Mouse (Mus musculus) frontal cortex, postnatal 36 days (tissue): Measurements from ENCODE around the gene Ccdc116.
A peak's percentile ranks its signal among the peaks of the same experiment; 100 is the strongest.
"Not testable (repeated sequence)": the region's sequence is repeated elsewhere in the genome, so short reads cannot be mapped to it uniquely, and the experiment has no call there.

Experiments
- DNase-seq, 2 experiments: peaks; one replicate each; pipeline ENCODE4 v3.0.0; 2022; ENCODE audit warnings: low spot score in 2 of 2

Ccdc116 gene

DNA sequence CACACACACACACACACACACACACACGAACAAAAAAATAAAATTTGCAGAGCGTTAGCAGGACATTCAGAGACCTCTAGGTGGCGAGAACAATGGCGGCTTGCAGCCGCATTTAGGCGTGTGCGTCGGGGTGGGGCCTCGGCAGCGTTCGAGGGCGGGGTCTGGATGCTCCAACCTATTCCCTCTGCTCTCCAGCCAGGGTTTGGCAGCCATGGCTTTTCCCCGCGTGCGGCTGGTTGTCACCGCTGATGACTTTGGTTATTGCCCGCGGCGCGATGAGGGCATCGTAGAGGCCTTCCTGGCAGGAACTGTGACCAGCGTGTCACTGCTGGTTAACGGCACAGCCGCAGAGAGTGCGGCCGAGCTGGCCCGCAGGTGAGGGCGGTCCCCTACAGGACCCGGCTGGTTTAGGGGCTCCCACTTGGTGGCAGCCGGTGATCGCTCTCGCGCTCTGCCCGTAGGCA, at the start of gene Ccdc116:
TSS of gene Ccdc116 (minus strand) at position 458 of the 464 bp plus-strand sequence.
- DNase-seq: peak; percentile 78 to 82

DNA sequence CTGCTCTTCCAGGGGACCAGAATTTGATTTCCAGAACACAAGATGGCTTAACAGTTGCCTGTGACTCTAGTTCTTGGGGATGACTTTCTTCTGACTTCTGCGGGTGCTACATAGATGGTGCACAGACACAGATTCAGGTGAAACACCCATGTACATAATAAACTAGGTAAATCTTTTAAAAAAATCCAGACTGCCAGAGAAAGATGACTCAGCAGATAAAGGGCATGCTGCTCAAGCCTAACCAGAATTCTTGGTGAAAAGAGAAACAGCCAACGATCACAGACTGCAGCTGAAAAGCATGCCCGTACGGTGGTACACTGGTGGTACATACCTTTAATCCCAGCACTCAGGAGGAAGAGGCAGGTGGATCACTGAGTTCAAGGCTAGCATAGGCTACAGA, 46.8 kb upstream of the Ccdc116 start:
- DNase-seq: no peak

DNA sequence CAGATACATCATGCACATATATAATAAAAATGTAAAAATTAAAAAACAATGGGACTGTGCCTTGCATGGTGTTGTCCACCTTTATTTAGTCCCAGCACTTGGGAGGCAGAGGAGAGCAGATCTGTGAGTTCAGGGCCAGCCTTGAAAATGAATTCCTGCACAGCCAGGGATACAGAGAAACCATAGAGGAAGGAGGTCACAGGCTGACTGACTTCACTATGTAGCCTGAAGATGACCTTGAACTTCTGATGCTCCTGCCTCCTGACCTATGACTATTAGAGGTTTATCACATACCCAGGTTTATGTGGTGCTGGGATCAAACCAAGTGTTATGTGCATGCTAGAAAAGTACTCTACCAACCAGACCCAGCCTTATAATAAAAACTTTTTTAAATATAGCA, 38.4 kb upstream of the Ccdc116 start:
- DNase-seq: no peak

DNA sequence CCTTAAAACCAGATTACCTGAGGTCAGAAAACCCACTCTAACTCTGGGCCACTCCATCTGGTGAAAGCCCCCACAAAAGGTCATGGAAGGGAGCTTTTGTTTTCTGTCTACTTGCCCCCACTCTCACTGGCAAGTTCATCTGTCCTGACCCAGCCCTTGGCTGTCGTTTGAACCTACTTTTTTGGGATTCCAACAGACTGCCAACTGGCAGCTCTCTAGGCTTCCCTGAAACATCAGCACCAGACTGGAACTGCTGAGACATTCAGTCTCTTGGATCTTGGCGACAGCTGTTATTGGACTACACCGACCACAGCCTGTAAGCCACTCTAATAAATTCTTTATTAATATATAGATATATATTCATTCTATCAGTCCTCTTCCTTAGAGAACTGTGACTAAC, 36.0 kb upstream of the Ccdc116 start:
- DNase-seq: no peak

DNA sequence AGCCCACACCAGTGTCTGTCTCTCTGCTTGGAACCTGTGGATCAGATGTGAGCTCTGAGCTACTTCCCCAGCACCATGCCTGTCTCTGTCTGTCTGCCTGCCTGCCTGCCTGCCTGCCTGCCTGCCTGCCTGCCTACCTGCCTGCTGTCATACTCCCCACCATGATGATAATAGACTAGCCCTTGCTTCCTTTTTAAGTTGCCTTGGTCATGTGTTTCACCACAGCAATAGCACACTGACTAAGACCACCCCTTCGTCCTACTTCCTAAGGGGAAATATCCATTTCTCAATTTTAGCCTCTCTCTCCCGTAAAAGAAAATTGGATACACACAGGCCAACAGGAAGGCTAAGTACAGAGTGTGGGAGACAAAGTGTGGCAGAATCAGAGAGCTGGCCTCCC, 35.1 kb upstream of the Ccdc116 start:
- DNase-seq: no peak

DNA sequence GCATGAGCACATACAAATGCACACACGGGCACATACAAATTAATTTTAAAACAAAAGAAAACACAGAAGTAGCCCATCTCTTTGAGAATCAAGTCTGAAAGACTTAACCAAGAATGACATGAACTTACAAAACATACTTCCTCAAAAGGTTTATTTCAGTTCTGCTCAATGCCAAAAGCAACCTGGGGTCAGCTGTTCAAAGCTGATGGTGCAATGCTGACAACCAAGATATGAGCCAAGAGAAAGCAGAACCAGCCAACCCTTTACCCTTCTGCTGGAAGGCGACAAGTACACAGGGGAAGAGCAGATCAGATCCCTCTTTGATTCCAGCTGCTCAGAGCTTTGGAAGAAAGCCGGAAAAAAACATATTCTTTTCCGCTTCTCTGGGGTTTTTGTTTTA, 34.4 kb upstream of the Ccdc116 start:
- no peak for DNase-seq

DNA sequence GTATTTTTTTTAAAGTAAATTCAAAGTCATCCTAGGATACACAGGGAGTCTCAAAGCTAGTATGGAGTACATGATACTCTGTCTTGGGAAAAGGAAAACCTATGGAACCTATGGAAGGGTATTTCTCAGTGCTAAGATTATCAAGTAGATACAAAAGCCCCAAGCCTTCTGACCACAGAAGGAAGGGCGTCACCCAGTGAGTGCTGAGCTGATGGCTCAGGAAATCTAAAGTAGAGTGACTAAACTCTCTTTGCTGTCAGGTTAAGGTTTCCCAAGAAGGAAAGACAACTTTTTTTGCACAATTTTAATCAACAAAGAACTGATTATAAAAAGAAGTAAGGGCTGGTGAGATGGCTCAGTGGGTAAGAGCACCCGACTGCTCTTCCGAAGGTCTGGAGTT, 32.7 kb upstream of the Ccdc116 start:
- DNase-seq: no peak

DNA sequence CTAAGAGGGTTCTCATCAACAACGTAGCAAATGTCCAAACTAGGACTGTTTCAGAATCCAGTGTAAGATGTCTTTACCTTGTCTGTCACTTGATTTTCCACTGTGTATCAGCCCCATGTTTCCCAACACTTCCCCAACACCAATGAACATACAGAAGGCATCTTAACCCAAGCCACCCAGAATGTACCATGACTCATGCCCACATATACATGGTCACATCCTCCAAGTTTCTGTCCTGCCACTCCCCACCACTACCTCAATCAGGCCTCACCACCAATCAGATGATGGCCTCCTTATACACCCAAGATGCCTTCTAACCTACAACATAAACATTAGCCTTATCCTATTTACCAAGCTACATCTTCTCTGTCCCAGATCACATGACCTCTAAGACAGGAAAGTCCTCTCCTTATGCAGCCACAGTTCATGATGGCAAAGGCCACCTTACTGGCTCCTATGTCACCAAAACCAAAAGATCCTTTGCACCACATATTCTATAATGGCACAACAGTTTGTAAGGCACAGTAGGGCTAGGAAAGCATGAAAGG, 30.7 kb upstream of the Ccdc116 start:
- DNase-seq: no peak

DNA sequence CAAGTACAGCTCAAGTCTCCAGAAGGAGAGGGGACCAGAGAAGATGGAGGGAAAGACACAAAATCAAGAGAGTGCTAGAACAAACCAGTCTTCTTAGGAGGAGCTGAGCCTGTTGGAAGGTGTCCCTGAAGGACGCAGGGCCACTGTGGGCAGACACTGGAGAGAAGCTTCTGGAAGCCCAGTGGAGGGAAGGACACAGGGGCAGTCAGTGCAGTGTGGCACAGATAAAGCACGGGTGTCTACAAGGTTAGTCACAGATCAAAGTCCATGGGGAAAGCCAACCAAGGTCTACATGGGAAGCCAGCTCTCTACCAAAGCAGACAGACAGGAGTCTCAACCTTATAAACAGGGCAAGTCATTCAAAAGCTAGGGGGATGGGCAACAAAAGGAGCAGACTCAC, 28.7 kb upstream of the Ccdc116 start:
- no peak for DNase-seq

DNA sequence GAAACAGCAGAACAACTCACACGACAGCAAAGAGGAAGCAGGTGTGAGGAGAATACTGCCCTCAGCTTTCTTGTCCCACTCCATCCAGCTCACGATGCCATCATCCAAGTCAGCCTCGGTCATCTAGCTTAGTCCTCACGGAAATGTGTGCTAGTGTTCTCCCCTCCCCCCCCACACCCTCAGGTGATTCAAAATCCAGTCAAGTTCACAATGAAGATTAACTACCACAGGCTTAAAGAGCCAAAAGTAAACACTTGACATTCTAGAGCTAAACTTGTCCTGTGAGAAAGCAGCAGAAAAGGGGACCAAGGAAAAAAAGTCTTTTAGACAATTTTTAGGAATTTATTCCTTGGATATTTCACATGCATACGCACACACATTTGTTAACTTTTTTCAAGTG, 21.0 kb upstream of the Ccdc116 start:
- no peak for DNase-seq

DNA sequence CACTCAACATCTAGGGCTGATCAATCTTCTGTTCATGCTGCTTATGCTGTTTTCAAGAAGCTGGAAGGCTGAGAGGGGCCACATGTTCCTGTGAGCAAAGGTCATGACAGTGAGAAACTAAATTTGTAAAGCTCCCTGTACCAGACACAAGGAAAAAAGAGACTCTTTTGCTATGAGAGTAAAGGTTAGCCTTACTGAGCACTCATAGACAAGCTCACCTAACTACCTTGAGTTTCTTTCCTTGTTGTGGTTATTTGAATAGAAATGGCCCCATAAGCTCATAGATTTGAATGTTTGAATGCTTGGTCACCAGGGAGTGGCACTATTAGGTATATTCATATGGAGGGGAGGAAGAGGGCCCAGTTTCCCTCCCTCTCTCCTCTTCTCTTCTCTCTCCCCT, 20.1 kb upstream of the Ccdc116 start:
- no peak for DNase-seq

DNA sequence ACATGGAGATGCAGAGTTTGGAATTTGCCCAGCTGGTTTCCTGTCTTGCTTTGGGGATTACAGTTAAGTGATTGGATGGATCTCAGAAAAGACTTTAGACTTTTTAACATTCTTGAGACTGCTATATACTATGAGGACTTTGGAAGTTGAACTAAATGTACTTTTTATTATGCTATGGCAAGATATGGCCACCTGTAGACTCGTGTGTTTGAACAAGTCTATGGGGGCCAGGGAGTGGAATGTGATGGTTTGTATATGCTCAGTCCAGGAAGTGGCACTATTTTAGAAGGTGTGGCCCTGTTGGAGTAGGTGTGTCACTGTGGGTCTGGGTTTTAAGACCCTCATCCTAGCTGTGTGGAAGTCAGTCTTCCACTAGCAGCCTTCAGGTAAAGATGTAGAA, 18.4 kb upstream of the Ccdc116 start:
- DNase-seq: not testable (repeated sequence)

DNA sequence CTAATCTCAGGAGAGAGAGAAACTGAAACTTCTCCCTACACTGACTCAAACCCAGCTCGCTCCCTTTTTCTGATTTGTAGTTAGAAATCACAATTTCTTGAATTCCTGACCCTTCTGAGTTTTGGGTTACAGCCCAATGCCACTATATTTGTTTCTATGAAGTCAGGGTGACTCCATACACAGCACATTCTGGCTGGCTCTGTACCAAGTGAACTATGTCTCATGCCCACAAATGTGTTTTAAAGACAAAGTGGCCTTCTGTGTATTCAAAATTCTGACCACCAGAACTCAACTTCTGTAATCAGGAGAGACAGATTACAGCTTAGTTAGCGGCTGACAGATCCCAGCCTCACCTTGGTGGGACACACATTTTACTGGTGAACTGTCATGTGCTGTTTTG, 7.3 kb upstream of the Ccdc116 start:
- no peak for DNase-seq

DNA sequence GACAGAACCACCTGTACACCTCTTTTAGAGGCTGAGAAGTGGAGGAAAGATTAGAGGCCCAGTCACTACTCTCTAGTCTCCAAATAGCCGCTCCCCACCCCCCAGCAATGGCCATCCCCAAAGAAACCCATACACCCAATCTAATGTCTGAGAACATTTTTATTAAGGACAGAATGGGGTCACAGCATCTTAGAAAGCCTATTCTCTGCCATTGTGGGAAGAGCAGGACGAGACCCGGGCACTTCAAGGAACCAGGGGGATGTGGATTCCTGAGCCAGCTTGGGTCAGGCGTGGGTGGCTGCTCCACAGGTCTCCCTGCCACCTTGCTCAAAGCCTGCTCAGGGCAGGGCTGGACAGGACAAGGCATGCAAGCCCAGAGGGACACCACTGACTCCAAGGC, 4.8 kb upstream of the Ccdc116 start:
- DNase-seq: no peak

DNA sequence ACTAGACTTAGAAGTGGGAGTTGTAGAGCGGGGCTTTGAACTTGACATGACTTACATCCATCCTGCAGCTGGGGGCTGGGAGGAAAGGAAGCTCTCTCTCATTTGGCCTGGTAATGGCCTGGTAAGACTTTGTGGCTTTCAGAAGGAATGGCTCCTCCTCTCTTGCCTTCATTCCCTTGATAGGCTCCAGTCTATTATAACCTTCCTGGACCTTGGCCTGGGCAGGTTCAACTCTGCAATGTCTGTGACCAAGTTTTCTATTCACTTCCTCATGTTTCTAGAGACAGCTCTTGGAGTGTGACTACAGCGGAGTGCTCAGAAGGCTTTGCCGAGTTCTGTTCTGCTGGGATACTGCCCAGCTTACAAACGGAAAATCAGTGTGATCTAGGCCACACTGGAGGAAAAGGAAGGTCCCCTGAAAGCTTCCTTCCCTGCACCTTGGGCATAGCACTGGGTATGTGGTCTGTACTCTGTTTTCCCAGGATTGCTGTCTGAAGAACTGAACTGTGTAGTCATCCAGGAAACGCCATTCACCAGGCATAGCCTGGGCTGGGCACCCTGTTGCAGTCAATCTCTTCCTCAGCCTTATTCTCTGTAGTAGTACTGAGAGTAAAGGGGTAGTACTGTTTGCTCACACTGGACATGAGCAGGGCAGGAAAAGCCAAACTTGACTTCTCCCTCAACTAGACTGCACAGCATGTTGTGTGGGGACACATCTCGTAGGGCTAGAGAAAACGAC, 3.7 kb upstream of the Ccdc116 start:
- no peak for DNase-seq

DNA sequence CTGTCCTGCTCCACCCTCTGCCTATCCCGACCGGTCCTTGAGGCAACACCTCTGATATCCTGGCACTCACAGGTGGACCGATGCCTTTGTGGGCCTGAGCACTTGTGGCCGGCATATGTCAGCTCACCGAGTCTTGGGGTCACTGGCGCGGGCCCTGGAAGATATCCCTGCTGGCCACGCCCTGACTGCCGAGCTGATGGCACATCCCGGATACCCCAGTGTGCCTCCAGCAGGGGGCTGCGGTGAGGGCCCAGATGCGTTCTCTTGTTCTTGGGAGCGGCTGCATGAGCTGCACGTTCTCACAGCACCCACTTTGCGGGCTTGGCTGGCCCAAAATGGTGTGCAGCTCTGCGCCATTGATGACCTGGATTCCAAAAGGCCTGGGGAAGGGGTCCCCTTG, 1.1 kb upstream of the Ccdc116 start:
- no peak for DNase-seq

DNA sequence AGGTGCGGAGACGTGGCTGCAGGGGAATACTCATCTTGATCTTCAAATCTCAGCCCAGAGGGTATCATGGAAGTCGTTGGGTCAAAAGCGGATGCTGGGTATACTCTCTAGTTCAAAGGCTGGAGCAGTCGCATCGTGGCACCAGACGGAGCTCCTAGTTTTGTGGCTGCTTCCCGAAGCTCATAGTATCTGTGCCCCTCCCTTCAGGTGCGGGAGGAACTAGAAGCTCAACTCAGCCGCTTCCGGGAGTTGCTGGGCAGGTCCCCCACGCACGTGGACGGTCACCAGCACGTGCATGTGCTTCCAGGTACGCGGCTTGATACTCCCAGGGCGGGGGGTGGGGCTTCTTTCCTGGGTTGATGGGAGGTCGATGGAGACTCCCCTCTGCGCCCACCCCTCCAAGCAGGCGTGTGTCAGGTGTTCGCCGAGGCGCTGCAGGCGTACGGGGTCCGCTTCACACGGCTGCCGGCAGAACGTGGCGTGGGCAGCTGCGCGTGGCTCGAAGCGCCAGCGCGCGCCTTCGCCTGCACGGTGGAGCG, 431 bp upstream of the Ccdc116 start:
- DNase-seq: peak; percentile 24 to 36

DNA sequence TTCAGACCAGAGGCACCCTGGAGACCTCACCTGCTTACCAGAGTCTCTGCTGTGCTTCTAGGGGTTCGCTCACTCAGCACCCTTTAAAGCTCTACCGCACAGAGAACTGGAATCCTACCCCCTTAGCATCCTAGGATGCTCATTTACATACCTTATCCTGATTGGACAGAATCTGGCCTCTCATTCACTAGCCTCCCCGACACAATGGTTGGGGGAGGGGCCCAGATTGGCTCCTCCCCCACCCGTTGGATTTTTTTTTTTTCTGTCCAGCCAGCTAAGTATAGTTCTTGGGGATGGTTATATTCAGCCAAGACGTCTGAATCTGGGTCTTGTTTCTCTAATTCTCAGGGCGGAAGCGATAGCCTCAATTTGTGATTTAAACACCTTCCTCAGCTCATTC, 2.7 kb downstream of the Ccdc116 start, which contains the start of gene Ydjc:
TSS of gene Ydjc (plus strand) at position 283 of the 400 bp plus-strand sequence.
- no peak for DNase-seq

DNA sequence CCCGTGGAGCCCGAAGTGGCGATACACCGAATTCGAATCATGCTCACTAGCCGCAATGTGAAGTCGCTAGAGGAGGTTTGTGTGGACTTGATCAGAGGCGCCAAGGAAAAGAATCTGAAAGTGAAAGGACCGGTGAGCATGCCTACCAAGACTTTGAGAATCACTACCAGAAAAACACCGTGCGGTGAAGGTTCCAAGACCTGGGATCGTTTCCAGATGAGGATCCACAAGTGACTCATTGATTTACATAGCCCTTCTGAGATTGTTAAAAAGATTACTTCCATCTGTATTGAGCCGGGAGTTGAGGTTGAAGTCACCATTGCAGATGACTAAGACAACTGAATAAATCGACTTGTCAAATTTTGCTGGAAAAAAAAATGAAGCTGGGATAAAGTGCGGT, 9.7 kb downstream of the Ccdc116 start:
- no peak for DNase-seq

DNA sequence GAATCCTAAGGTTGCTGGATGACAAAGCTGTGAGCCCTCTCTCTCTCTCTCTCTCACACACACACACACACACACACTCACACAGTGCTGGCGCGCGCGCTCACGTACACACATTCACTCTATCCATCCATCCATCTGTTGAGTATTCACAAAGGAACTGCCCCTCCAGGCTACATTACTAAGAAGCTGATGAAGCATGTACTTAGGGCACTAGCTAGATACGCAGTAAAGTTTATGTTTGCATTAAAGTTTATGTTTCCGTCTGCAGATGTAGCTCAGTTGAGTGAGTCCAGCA, 14.2 kb downstream of the Ccdc116 start:
- no peak for DNase-seq

DNA sequence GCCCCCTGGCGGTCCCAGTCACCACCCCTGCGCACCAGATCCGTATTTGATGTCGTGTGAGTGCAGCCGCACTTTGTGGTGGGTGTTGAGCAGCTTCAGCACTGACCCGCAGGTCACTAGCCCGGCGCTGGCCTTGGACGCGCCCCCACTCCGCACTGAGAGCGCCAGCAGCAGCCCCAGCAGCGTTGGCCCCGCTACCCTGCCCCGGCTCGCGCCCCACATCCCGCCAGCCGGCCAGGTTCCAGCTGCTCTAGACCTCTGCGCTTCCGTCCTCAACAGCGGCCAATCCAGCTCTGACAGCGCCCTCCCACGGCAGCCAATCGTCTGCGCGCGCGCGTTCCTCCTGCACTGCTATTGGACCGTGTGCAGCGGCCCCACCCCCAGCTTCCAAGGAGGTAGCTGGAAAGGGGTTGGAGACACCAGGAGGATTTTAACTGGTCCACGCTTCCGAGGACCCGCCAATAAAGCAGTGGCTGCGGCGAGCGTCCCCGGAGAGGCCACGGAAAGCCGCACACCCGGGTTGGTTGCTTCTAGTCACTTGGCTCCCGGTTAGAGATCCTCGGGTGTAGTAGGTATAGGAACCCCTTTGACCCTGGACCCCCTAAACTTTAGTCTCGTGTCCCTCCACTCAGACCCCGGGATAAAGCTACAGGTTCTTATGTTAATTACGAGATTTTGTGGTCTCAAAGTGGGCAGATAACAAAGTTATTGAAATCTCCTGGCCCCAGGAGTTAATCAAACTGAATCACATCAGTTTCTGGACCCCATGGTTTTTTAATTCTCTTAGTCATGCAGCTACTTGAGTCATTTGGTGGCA, 14.7 kb downstream of the Ccdc116 start, which contains the start of gene Sdf2l1:
TSS of gene Sdf2l1 (minus strand) at position 295 of the 817 bp plus-strand sequence.
- peak; percentile 98 for DNase-seq

DNA sequence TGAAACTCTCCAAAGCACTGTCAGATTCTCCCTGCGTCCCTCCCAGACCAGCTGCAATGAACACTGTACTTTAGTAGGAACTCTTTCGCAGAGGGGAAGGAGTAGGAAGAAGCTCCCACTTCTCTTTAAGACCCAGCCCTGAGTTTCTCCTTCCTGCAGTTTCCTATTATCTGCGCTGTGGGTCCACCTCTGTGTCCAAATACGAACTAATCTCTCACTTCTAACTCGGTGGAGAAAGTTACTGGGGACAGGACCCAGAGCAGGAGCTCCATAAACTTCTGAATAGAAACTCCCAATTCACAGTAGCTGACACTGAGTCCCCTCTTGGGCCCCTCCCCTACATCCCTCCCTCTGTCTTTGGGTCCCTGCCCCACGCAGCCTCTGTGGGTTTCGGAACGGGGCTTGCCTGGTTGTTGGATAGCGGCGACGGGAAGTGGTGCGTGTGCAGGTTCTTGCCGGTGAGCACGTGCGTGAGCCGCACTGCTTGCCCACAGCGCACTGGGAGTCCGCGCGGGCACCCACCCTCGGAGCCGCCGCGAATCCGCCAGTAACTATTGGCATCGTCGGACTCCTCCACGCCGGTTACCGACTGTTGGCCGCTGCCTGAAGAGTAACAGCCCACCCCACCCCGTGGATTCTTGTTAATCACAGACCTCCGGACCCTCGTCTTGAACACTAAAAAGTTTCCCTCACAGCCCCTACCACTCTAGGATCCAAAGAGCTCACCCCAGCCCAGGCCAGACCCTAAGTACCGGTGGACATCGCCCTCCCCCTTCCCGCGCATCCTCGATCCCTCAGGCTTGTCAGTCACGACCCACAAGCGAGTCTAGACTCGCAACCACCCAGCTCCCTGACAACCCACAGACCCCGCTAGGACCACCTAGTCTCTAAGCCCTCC, 15.6 kb downstream of the Ccdc116 start:
- DNase-seq: no peak
